Mouse (Mus musculus): ENCODE data around the gene Kctd14. TPM values are rescaled to one million over a fixed set of nuclear protein-coding genes. Genes with fewer than 3 reads are reported as not detected.
"Not testable (repeated sequence)": the region's sequence is repeated elsewhere in the genome, so short reads cannot be mapped to it uniquely, and the experiment has no call there.

Gene Kctd14
- polyA plus RNA-seq, 2 experiments, result 7.6 to 9.6 TPM

DNA sequence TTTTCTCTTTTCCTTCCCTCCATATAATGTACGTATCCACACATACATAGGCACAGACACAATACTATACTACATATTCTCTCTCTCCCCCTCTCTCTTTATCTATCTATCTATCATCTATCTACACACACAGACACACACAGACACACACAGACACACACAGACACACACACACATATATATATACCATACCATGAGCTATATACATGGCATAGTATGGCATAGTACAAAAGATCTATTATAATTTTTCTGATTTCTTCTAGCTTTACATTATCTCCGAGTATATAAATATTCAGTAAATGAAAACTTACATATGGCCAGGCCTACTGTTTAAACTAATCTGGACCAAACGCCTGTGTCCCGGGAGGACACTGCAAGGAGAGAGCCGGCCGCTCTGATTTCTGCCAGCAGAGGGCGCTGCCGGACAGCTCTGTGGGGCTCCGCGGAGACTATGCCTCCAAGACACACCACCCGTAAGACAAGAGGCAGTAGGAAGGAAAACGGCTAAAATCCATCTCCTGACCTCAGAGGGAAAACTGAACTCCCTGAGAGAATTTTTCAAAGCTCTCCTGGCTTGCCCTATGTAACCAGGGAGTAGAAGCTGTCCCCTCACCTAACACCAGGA is 26.4 kb upstream of the Kctd14 start:
- peak; percentile 76 for ATAC-seq (ENCODE audit: insufficient read depth)
- H3K36me3 ChIP-seq (replicated peaks; ENCODE audit: control insufficient read depth, insufficient read depth, low read depth), result no peaks in the 10 kb centered on the region
- WGBS (ENCODE audit: insufficient replicate concordance), result 7% methylated on average over 12 of the region's 12 CpGs
- H3K4me2 ChIP-seq (ENCODE audit: low read depth), result no peak overlapping the region
- H3K9me3 ChIP-seq (ENCODE audit: control insufficient read depth, low read length), result no peaks in the 10 kb centered on the region
- no peaks in the 10 kb centered on the region for H3K4me1 ChIP-seq (replicated peaks; ENCODE audit: control insufficient read depth in 2 of 2, insufficient read depth in 2 of 2, low read length in 1 of 2)
- peak; percentile 37 to 59 (median 43) for DNase-seq (ENCODE audit: low read depth in 3 of 3, low spot score in 3 of 3)
- H3K4me3 ChIP-seq (ENCODE audit: insufficient read depth in 1 of 2, low read depth in 2 of 2, low read length in 2 of 2), result no peak overlapping the region
- no peak overlapping the region for H3K9ac ChIP-seq (replicated peaks)
- H3K27ac ChIP-seq, result no peak overlapping the region
- no peak for TF ChIP-seq EP300 (IDR thresholded peaks at IDR 0.05; ENCODE audit: low read depth)
- TF ChIP-seq CTCF (IDR thresholded peaks at IDR 0.05; ENCODE audit: low read depth), result peak; percentile 98
- H3K27me3 ChIP-seq (ENCODE audit: control insufficient read depth, insufficient read depth, low read length), result no peaks in the 10 kb centered on the region

DNA sequence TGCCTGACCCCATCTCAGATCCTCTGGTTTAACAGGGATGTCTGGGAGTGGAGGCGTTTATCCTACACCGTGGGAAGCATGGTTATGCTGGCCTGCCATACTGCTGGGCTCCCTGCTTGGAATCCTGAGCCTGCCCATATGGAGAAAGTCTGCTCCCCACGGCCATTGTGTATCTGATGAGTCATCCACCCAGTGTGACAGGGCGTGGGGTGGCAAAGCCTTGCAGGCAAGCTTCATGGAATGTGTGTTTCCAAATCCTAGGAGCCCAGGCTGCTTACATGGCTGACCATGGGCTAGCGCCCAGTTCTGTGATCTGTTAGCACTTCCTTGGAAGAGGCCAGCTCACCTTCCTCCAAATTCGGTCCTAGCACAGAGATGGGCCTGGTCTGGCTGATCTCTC is 24.6 kb upstream of the Kctd14 start:
- H3K4me1 ChIP-seq (replicated peaks; ENCODE audit: control insufficient read depth in 2 of 2, insufficient read depth in 2 of 2, low read length in 1 of 2), result no peaks in the 10 kb centered on the region
- WGBS (ENCODE audit: insufficient replicate concordance), result 61% methylated on average over 6 of the region's 6 CpGs
- H3K9ac ChIP-seq (replicated peaks), result no peak overlapping the region
- ATAC-seq (ENCODE audit: insufficient read depth) (no peak), DNase-seq (ENCODE audit: low read depth in 3 of 3, low spot score in 3 of 3) (no peak)
- no peak overlapping the region for H3K27ac ChIP-seq
- TF ChIP-seq EP300 (IDR thresholded peaks at IDR 0.05; ENCODE audit: low read depth) (no peak), CTCF (IDR thresholded peaks at IDR 0.05; ENCODE audit: low read depth) (no peak)
- H3K27me3 ChIP-seq (ENCODE audit: control insufficient read depth, insufficient read depth, low read length), result no peaks in the 10 kb centered on the region
- H3K9me3 ChIP-seq (ENCODE audit: control insufficient read depth, low read length), result no peaks in the 10 kb centered on the region
- no peaks in the 10 kb centered on the region for H3K36me3 ChIP-seq (replicated peaks; ENCODE audit: control insufficient read depth, insufficient read depth, low read depth)
- H3K4me3 ChIP-seq (ENCODE audit: insufficient read depth in 1 of 2, low read depth in 2 of 2, low read length in 2 of 2), result no peak overlapping the region
- H3K4me2 ChIP-seq (ENCODE audit: low read depth), result no peak overlapping the region

DNA sequence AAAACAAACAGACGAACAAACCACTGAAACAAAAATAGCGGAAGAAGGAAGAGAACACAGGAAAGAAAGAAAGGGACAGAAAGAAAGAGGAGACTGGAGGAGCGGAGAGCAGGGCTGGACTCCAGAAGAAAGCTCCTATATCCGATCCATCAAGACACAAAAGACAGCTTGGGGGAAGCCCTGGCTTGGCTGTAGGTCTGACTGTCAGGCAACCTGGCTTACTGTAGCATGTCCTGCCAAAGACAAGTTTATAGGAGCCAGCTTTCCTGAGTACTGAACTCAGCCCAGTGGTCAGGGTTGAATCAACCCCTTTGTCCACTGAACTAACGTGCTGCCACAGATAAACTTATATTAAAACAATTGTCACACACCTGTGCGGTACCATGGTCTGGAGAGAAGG is 23.8 kb upstream of the Kctd14 start:
- no peaks in the 10 kb centered on the region for H3K27me3 ChIP-seq (ENCODE audit: control insufficient read depth, insufficient read depth, low read length)
- H3K4me3 ChIP-seq (ENCODE audit: insufficient read depth in 1 of 2, low read depth in 2 of 2, low read length in 2 of 2), result no peak overlapping the region
- WGBS (ENCODE audit: insufficient replicate concordance), result 70% methylated on average over 6 of the region's 6 CpGs
- DNase-seq (ENCODE audit: low read depth in 3 of 3, low spot score in 3 of 3) (no peak), ATAC-seq (ENCODE audit: insufficient read depth) (no peak)
- H3K4me1 ChIP-seq (replicated peaks; ENCODE audit: control insufficient read depth in 2 of 2, insufficient read depth in 2 of 2, low read length in 1 of 2), result no peaks in the 10 kb centered on the region
- H3K36me3 ChIP-seq (replicated peaks; ENCODE audit: control insufficient read depth, insufficient read depth, low read depth), result no peaks in the 10 kb centered on the region
- H3K9ac ChIP-seq (replicated peaks), result no peak overlapping the region
- no peak overlapping the region for H3K4me2 ChIP-seq (ENCODE audit: low read depth)
- no peak for TF ChIP-seq CTCF (IDR thresholded peaks at IDR 0.05; ENCODE audit: low read depth)
- no peak for TF ChIP-seq EP300 (IDR thresholded peaks at IDR 0.05; ENCODE audit: low read depth)
- H3K27ac ChIP-seq, result no peak overlapping the region
- H3K9me3 ChIP-seq (ENCODE audit: control insufficient read depth, low read length), result no peaks in the 10 kb centered on the region

DNA sequence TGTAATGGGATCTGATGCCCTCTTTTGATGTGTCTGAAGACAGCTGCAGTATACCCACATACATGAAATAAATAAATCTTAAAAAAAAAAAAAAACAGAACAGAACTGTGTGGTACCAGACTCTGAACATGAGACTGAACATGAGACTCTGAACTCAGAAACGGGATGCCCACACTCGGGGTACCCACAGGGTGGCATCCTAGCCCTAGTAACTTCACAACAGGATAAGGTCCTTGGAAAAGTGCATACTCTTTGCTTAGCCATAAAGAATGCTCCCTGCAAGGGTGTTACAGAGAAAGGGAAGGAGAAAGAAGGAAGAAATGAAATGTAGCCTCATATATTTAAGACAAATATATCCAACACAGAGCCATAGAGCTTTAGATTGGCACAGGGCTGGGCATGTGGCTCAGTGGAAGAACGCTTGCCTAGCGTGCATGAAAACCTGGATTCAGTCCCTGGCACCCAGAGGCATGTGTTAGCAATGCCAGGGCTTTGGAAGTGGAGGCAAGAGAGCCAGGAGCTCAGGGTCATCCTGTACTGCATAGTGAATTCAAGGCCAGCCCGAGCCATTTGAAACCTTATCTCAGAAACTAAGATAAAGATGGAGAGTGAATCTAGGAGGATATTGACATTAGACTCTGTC is 23.2 kb upstream of the Kctd14 start:
- no peak for ATAC-seq (ENCODE audit: insufficient read depth)
- WGBS (ENCODE audit: insufficient replicate concordance), result 68% methylated on average over 5 of the region's 5 CpGs

DNA sequence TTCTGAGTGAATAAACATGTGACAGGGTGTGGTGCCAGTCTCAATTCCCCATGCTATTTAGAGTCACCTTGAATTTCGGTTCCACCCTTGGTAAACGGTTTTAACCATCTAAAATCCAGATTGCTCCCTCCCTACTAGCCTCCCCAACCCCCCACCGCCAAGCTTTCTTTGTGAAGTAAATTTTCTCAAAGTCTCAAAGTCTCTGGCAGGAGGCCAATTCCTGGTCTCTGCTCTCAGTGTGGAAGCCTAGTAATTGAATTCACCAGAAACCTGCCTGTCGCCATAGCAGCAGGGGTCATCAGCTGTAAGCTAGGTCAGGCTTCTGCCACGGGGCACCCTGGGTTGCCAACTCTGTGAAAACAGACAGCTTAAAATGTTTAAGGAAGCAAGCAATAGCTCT is 21.4 kb upstream of the Kctd14 start:
- no peak for ATAC-seq (ENCODE audit: insufficient read depth)
- WGBS (ENCODE audit: insufficient replicate concordance), result 15% methylated on average over 5 of the region's 5 CpGs
- TF ChIP-seq EP300 (IDR thresholded peaks at IDR 0.05; ENCODE audit: low read depth), result no peak
- TF ChIP-seq CTCF (IDR thresholded peaks at IDR 0.05; ENCODE audit: low read depth), result no peak
- H3K27ac ChIP-seq, result no peak overlapping the region
- no peak for DNase-seq (ENCODE audit: low read depth in 3 of 3, low spot score in 3 of 3)
- H3K36me3 ChIP-seq (replicated peaks; ENCODE audit: control insufficient read depth, insufficient read depth, low read depth), result no peaks in the 10 kb centered on the region
- H3K4me3 ChIP-seq (ENCODE audit: insufficient read depth in 1 of 2, low read depth in 2 of 2, low read length in 2 of 2), result no peak overlapping the region
- no peak overlapping the region for H3K9ac ChIP-seq (replicated peaks)
- no peaks in the 10 kb centered on the region for H3K27me3 ChIP-seq (ENCODE audit: control insufficient read depth, insufficient read depth, low read length)
- H3K4me2 ChIP-seq (ENCODE audit: low read depth), result no peak overlapping the region
- 0 out of 4 replicates have a peak, but pooled peaks cover 0 to 2% of the 10 kb centered on the region in 2 experiments for H3K4me1 ChIP-seq (replicated peaks; ENCODE audit: control insufficient read depth in 2 of 2, insufficient read depth in 2 of 2, low read length in 1 of 2)
- no peaks in the 10 kb centered on the region for H3K9me3 ChIP-seq (ENCODE audit: control insufficient read depth, low read length)

More for the DNA sequence above, 23.2 kb upstream of the Kctd14 start:
- Histone ChIP-seq H3K27ac (no peak overlapping the region), H3K36me3 (replicated peaks; ENCODE audit: control insufficient read depth, insufficient read depth, low read depth) (no peaks in the 10 kb centered on the region), H3K4me2 (ENCODE audit: low read depth) (no peak overlapping the region), H3K9ac (replicated peaks) (no peak overlapping the region), H3K27me3 (ENCODE audit: control insufficient read depth, insufficient read depth, low read length) (no peaks in the 10 kb centered on the region), H3K4me3 (ENCODE audit: insufficient read depth in 1 of 2, low read depth in 2 of 2, low read length in 2 of 2) (no peak overlapping the region), H3K4me1 (replicated peaks; ENCODE audit: control insufficient read depth in 2 of 2, insufficient read depth in 2 of 2, low read length in 1 of 2) (no peaks in the 10 kb centered on the region), H3K9me3 (ENCODE audit: control insufficient read depth, low read length) (no peaks in the 10 kb centered on the region)
- TF ChIP-seq CTCF (IDR thresholded peaks at IDR 0.05; ENCODE audit: low read depth) (no peak), EP300 (IDR thresholded peaks at IDR 0.05; ENCODE audit: low read depth) (no peak)
- no peak for DNase-seq (ENCODE audit: low read depth in 3 of 3, low spot score in 3 of 3)

DNA sequence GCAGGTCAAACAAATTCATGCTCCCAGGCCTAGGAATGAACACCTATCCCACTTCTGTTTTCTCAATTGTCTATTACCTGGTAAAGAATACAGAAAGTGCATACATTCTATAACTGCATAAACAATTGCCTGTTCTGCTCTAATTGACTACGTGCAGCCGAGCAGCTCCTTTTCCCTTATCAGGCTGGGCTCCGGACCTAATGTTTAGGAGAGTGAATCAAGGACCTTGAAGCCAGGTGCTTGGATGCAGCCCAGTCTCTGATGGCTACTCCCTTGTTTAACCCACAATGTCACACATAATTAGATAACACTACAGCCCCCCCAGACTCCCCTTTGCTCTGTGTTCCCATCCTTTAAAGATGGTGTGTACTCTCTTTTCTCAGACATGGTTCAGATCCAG is 17.6 kb upstream of the Kctd14 start:
- not testable (repeated sequence) for H3K4me2 ChIP-seq (ENCODE audit: low read depth); H3K4me1 ChIP-seq (replicated peaks; ENCODE audit: control insufficient read depth in 2 of 2, insufficient read depth in 2 of 2, low read length in 1 of 2); H3K27me3 ChIP-seq (ENCODE audit: control insufficient read depth, insufficient read depth, low read length); H3K4me3 ChIP-seq (ENCODE audit: insufficient read depth in 1 of 2, low read depth in 2 of 2, low read length in 2 of 2); H3K27ac ChIP-seq; DNase-seq (ENCODE audit: low read depth in 3 of 3, low spot score in 3 of 3); H3K9ac ChIP-seq (replicated peaks); H3K9me3 ChIP-seq (ENCODE audit: control insufficient read depth, low read length); ATAC-seq (ENCODE audit: insufficient read depth); H3K36me3 ChIP-seq (replicated peaks; ENCODE audit: control insufficient read depth, insufficient read depth, low read depth)
- 68% methylated on average over 3 of the region's 3 CpGs for WGBS (ENCODE audit: insufficient replicate concordance)
